Mouse (Mus musculus) embryonic facial prominence, embryonic 13.5 days (tissue): Measurements from ENCODE around the gene Plin5. TPM values are rescaled to one million over a fixed set of nuclear protein-coding genes. Genes with fewer than 3 reads are reported as not detected.
A peak's percentile ranks its signal among the peaks of the same experiment; 100 is the strongest.
"Not testable (repeated sequence)": the region's sequence is repeated elsewhere in the genome, so short reads cannot be mapped to it uniquely, and the experiment has no call there.

ENCODE experiments used
- ATAC-seq: fragments of 200-750 bp; cut with Nextera tagmentation; 2 replicates; pipeline ENCODE4 v1.8.0; 2017; ENCODE audit warnings: low read depth; ENCODE audit not compliant: insufficient number of reproducible peaks, insufficient read depth, low FRiP score, low TSS enrichment
- H3K27ac ChIP-seq: fragments of 300-500 bp; sonication (generic); 2 replicates; pipeline ENCODE4 v1.5.1; 2015; ENCODE audit warnings: moderate library complexity, mild to moderate bottlenecking, inconsistent platforms
- H3K27me3 ChIP-seq: fragments of 300-500 bp; sonication (generic); 2 replicates; pipeline ENCODE4 v1.6.1; 2015; ENCODE audit warnings: mild to moderate bottlenecking, inconsistent platforms
- H3K36me3 ChIP-seq: fragments of 300-500 bp; sonication (generic); 2 replicates; pipeline ENCODE4 v1.6.1; 2015; ENCODE audit warnings: mild to moderate bottlenecking, inconsistent platforms
- H3K4me1 ChIP-seq: fragments of 300-500 bp; sonication (generic); 2 replicates; pipeline ENCODE4 v1.6.1; 2015; ENCODE audit warnings: inconsistent platforms
- H3K4me2 ChIP-seq: fragments of 300-500 bp; sonication (generic); 2 replicates; pipeline ENCODE4 v1.6.1; 2015; ENCODE audit warnings: moderate library complexity, mild to moderate bottlenecking, inconsistent platforms
- H3K4me3 ChIP-seq: fragments of 300-500 bp; sonication (generic); 2 replicates; pipeline ENCODE4 v1.5.1; 2015; ENCODE audit warnings: mild to moderate bottlenecking, inconsistent platforms
- H3K9ac ChIP-seq: fragments of 300-500 bp; sonication (generic); 2 replicates; pipeline ENCODE4 v1.6.1; 2015; ENCODE audit warnings: mild to moderate bottlenecking, inconsistent platforms
- H3K9me3 ChIP-seq: fragments of 300-500 bp; sonication (generic); 2 replicates; pipeline ENCODE4 v1.6.1; 2016; ENCODE audit warnings: inconsistent platforms
- WGBS: fragments of 180-500 bp; shearing (Covaris S2); methylation state at CpG from one replicate; pipeline ENCODE4 v1.1.7; 2015; ENCODE audit warnings: mixed read lengths; 5-methylcytosine and 5-hydroxymethylcytosine counted together
- polyA plus RNA-seq: library from polyadenylated mRNA; unstranded; fragments of >200 nt; fragmentation: Nextera tagmentation; extraction: Ambion mirVana; gene quantifications from 2 replicates; pipeline ENCODE4 v1.2.1, GENCODE M21; 2015

Gene Plin5
- polyA plus RNA-seq, 1 experiment from 2014 or later: 0.17 TPM

DNA sequence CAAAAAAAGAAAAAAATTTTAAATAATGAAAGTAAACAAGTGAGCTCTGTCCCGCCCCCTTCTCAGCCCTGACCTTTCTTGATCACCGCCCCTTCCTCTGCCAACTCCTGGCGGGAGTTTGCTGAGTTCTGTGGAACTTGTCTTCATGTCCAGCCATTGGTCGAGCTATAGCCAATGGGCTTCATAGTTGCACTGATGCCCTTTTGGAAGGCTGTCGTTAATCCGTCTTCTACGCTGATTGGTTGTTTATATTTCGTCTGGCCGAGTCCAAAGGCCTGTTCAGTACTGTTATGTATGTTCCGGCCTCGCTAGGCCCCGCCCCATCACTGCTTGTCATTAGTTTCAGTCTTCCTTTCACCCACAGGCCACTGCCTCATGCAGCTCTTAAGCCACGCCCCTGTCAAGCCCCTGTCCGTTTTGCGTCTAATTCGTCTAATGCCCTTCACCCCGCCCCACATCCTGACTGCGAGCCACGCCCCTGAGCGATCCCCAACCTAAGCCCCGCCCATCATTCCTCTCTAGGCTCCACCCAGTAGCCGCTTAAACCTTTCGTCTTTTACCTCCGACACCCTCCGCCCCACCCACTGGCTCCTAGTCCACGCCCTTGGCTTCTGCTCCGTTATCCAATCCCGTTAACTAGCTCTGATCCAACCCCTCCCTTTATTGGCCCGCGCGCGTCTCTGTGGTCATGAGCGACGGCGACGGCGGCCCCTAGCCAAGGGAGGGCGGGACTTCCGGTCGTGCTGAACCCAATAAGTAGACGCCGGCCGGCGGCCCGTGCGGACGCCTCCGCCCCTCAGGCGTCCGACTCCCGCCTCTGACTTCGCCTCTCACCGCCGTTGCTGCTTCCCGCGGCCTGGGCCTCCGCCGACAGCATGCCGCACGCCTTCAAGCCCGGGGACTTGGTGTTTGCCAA, 38.3 kb downstream of the Plin5 start, which contains the start of gene Hdgfl2:
Hdgfl2 (plus strand) TSS at position 755 of the 916 bp plus-strand sequence.
- Histone ChIP-seq H3K36me3 (peaks cover 20% of the 10 kb centered on the region), H3K27me3 (no peaks in the 10 kb centered on the region), H3K4me3 (peak within 1 kb of the TSS; percentile 84), H3K9me3 (no peaks in the 10 kb centered on the region), H3K9ac (peak within 1 kb of the TSS; percentile 85), H3K4me1 (peaks cover 33% of the 10 kb centered on the region), H3K4me2 (peak within 1 kb of the TSS; percentile 99), H3K27ac (peak within 1 kb of the TSS; percentile 78; the same call in 1 of the 2 replicates)
- WGBS: under 1% methylated on average over 61 of the region's 61 CpGs
- ATAC-seq: peak; percentile 91

DNA sequence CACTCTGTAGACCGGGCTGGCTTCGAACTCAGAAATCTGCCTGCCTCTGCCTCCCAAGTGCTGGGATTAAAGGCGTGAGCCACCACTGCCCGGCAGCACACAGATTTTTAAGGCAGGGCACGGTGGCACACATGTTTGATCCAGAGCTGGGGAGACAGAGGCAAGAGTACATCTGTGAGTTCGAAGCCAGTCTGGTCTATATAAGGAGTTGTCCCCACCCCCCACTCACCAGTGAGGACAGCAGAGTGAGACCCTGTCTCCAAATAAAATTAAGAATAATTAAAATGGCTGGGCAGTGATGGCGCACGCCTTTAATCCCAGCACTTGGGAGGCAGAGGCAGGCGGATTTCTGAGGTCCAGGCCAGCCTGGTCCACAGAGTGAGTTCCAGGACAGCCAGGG, 39.0 kb downstream of the Plin5 start:
- H3K36me3 ChIP-seq: peaks cover 14% of the 10 kb centered on the region; the same call in 1 of the 2 replicates
- H3K4me1 ChIP-seq: peaks cover 41% of the 10 kb centered on the region
- H3K27me3 ChIP-seq, ATAC-seq, H3K9ac ChIP-seq, H3K9me3 ChIP-seq, H3K27ac ChIP-seq: not testable (repeated sequence)
- 65% methylated on average over 9 of the region's 9 CpGs for WGBS
- peak overlapping the region; percentile 48 for H3K4me2 ChIP-seq
- H3K4me3 ChIP-seq: peak overlapping the region; percentile 84

DNA sequence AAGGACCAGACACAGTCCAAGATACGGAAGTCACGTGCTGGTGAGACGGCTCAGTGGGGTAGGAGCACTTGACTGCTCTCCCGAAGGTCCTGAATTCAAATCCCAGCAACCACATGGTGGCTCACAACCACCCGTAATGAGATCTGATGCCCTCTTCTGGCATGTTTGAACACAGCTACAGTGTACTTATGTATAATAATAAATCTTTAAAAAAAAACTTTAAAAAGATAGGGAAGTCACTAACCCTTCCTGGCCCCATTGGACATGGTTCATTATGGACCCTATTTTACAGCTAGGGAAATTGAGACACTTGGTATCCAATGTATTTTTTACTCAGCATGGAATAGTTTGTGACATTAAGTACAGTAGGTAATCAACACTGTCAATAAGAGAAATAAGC, 39.9 kb downstream of the Plin5 start:
- Histone ChIP-seq H3K9me3 (no peaks in the 10 kb centered on the region), H3K27me3 (no peaks in the 10 kb centered on the region), H3K9ac (no peak overlapping the region), H3K4me1 (peaks cover 48% of the 10 kb centered on the region), H3K27ac (no peak overlapping the region), H3K4me2 (no peak overlapping the region), H3K4me3 (no peak overlapping the region), H3K36me3 (peaks cover 13% of the 10 kb centered on the region)
- ATAC-seq: no peak
- WGBS: 93% methylated on average over 5 of the region's 5 CpGs

- peak within 1 kb of the TSS; percentile 75 for H3K9ac ChIP-seq
- WGBS: under 1% methylated on average over 35 of the region's 35 CpGs
- peak; percentile 54 for ATAC-seq
- no peaks in the 10 kb centered on the region for H3K27me3 ChIP-seq
- H3K9me3 ChIP-seq: no peaks in the 10 kb centered on the region
- H3K36me3 ChIP-seq: peaks cover 33% of the 10 kb centered on the region
- peak within 1 kb of the TSS; percentile 69 for H3K4me2 ChIP-seq
- H3K4me1 ChIP-seq: peaks cover 25% of the 10 kb centered on the region
- H3K4me3 ChIP-seq: peak within 1 kb of the TSS; percentile 63
- H3K27ac ChIP-seq: peak within 1 kb of the TSS; percentile 90
Observed at GRCm38 (mm10) chr17:56074827-56075208, 42.6 kb downstream of the Plin5 start, which contains the start of gene Ubxn6. Ubxn6 (minus strand) TSS chr17:56075028.

- Histone ChIP-seq H3K4me1 (peaks cover 25% of the 10 kb centered on the region), H3K4me2 (peak overlapping the region; percentile 69), H3K9me3 (no peaks in the 10 kb centered on the region), H3K27me3 (no peaks in the 10 kb centered on the region), H3K9ac (peak overlapping the region; percentile 75), H3K4me3 (peak overlapping the region; percentile 63), H3K27ac (peak overlapping the region; percentile 90), H3K36me3 (peaks cover 39% of the 10 kb centered on the region)
- peak; percentile 4; the same call in 1 of the 2 replicates for ATAC-seq
- WGBS: 9% methylated on average over 22 of the region's 22 CpGs
Observed at GRCm38 (mm10) chr17:56074097-56074826, 43.1 kb downstream of the Plin5 start.

DNA sequence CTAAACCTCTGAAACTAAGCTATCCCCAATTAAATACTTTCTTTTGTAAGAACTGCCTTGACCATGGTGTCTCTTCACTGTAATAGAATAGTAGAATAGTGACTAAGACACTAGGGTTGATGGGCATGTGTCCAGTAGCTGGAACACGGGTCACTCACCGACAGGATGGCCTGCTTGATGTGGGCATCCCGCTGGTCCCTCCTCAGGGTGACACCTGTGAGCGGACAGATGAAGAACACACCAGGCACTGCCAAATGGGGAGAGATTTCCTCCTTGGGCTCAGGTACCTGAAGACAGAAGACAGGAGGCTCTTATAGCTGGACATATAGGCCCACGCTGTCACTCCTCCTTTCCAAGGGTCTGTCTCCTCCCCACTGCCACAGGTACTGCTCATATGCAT, 45.2 kb downstream of the Plin5 start:
- H3K9ac ChIP-seq: peak overlapping the region; percentile 53; the same call in 1 of the 2 replicates
- H3K36me3 ChIP-seq: peaks cover 59% of the 10 kb centered on the region
- ATAC-seq: no peak
- WGBS: 88% methylated on average over 5 of the region's 5 CpGs
- H3K9me3 ChIP-seq: no peaks in the 10 kb centered on the region
- no peak overlapping the region for H3K4me3 ChIP-seq
- peaks cover 25% of the 10 kb centered on the region for H3K4me1 ChIP-seq
- H3K27ac ChIP-seq: no peak overlapping the region
- H3K4me2 ChIP-seq: no peak overlapping the region
- no peaks in the 10 kb centered on the region for H3K27me3 ChIP-seq

- peaks cover 25% of the 10 kb centered on the region for H3K4me1 ChIP-seq
- peaks cover 70% of the 10 kb centered on the region for H3K36me3 ChIP-seq
- H3K9me3 ChIP-seq: no peaks in the 10 kb centered on the region
- H3K9ac ChIP-seq: no peak overlapping the region
- no peak for ATAC-seq
- H3K27me3 ChIP-seq: no peaks in the 10 kb centered on the region
- no peak overlapping the region for H3K27ac ChIP-seq
- H3K4me2 ChIP-seq: no peak overlapping the region
- no peak overlapping the region for H3K4me3 ChIP-seq
Observed at GRCm38 (mm10) chr17:56071126-56071525, 46.3 kb downstream of the Plin5 start.

- H3K4me3 ChIP-seq: no peak overlapping the region
- 95% methylated on average over 14 of the region's 14 CpGs for WGBS
- H3K27ac ChIP-seq: no peak overlapping the region
- H3K27me3 ChIP-seq: no peaks in the 10 kb centered on the region
- H3K4me1 ChIP-seq: peaks cover 16% of the 10 kb centered on the region
- no peak overlapping the region for H3K4me2 ChIP-seq
- H3K9ac ChIP-seq: no peak overlapping the region
- H3K36me3 ChIP-seq: peaks cover 91% of the 10 kb centered on the region
- ATAC-seq: no peak
- H3K9me3 ChIP-seq: no peaks in the 10 kb centered on the region
Observed at GRCm38 (mm10) chr17:56069066-56069465, 48.3 kb downstream of the Plin5 start.

GRCm38 (mm10) chr17:56066451-56066850, 50.9 kb downstream of the Plin5 start:
- Histone ChIP-seq H3K4me1 (no peaks in the 10 kb centered on the region), H3K36me3 (peaks cover 100% of the 10 kb centered on the region), H3K4me2 (no peak overlapping the region), H3K27ac (no peak overlapping the region), H3K9me3 (no peaks in the 10 kb centered on the region), H3K4me3 (no peak overlapping the region), H3K27me3 (no peaks in the 10 kb centered on the region), H3K9ac (no peak overlapping the region)
- ATAC-seq: no peak

- not testable (repeated sequence) for H3K4me3 ChIP-seq, H3K9ac ChIP-seq, H3K27me3 ChIP-seq, H3K4me1 ChIP-seq, H3K9me3 ChIP-seq, H3K4me2 ChIP-seq, ATAC-seq, H3K27ac ChIP-seq
- H3K36me3 ChIP-seq: peaks cover 100% of the 10 kb centered on the region
- WGBS: 82% methylated on average over 6 of the region's 6 CpGs
Observed at GRCm38 (mm10) chr17:56065715-56066114, 51.7 kb downstream of the Plin5 start.

DNA sequence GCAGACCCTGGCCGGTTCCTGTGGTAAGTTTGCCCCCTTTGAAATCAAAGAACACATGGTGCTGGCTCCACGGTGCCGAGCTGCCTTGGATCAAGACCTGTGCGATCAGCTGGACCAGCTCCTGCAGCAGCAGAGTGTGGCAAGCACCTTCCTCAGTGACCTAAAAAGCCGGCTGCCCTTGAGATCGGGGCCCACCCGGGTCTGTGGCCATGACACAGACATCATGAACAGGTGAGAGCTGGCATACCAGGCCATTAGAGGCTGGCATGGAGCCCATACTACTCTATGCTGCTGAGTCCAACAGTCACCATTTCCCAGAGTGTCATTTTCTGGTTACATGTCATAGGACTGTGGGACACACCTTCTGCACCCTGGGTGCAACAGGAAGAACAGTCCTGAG, 55.3 kb downstream of the Plin5 start:
- no peak overlapping the region for H3K27ac ChIP-seq
- no peak overlapping the region for H3K4me2 ChIP-seq
- H3K4me3 ChIP-seq: no peak overlapping the region
- no peaks in the 10 kb centered on the region for H3K4me1 ChIP-seq
- no peaks in the 10 kb centered on the region for H3K27me3 ChIP-seq
- 94% methylated on average over 7 of the region's 7 CpGs for whole genome bisulfite sequencing
- peaks cover 100% of the 10 kb centered on the region for H3K36me3 ChIP-seq
- no peak for ATAC-seq
- H3K9ac ChIP-seq: no peak overlapping the region
- H3K9me3 ChIP-seq: no peaks in the 10 kb centered on the region
